Mouse (Mus musculus): ENCODE results near the gene Gm44965. TPM values are rescaled to one million over a fixed set of nuclear protein-coding genes. Genes with fewer than 3 reads are reported as not detected.

Gm44965 gene
- polyA plus RNA-seq, 1 experiment from 2014 or later: not detected

- Histone ChIP-seq H3K9me3 (replicated peaks) (no peaks in the 10 kb centered on the region), H3K4me1 (0 out of 2 replicates have a peak, but pooled peaks cover 12% of the 10 kb centered on the region), H3K9ac (no peak overlapping the region), H3K36me3 (peaks cover 8% of the 10 kb centered on the region; the same call in 1 of the 2 replicates), H3K27ac (replicated peaks) (no peak overlapping the region), H3K27me3 (no peaks in the 10 kb centered on the region), H3K4me2 (replicated peaks) (no peak overlapping the region), H3K4me3 (replicated peaks) (no peak overlapping the region)
- 84% methylated on average over 4 of the region's 4 CpGs for WGBS
- no peak for ATAC-seq (ENCODE audit: insufficient number of reproducible peaks, low FRiP score, low TSS enrichment, low read depth)
These were observed 27.9 kb upstream of the Gm44965 start for GRCm38 (mm10) chr6:48565693-48566310.

DNA sequence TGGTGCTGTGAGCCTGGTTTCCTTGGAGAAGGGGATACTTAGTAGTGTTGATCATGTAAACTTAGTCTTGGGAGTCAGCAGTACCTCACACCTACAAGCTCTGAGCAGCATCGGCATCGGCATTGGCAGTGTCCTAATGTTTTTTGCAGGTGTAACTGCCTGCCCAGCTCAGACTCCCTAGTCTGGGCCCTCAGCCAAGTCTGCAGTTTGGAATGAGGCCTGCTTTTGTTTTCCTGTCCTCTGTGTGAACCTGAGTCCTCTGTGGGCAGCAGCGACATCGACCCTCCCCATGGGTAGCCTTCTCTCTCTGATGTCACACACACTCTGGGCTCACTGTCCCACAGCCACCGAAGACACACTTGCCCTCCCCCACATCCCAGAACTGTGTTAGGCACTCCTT lies 27.4 kb upstream of the Gm44965 start:
- H3K9ac ChIP-seq: no peak overlapping the region
- no peak; the same call in 1 of the 2 replicates for ATAC-seq (ENCODE audit: insufficient number of reproducible peaks, low FRiP score, low TSS enrichment, low read depth)
- no peaks in the 10 kb centered on the region for H3K27me3 ChIP-seq
- H3K27ac ChIP-seq (replicated peaks): no peak overlapping the region
- no peak overlapping the region for H3K4me2 ChIP-seq (replicated peaks)
- H3K4me3 ChIP-seq (replicated peaks): no peak overlapping the region
- H3K9me3 ChIP-seq (replicated peaks): no peaks in the 10 kb centered on the region
- H3K4me1 ChIP-seq: 0 out of 2 replicates have a peak, but pooled peaks cover 12% of the 10 kb centered on the region
- peaks cover 8% of the 10 kb centered on the region; the same call in 1 of the 2 replicates for H3K36me3 ChIP-seq
- WGBS: 39% methylated on average over 5 of the region's 5 CpGs

- Histone ChIP-seq H3K4me1 (peaks cover 23% of the 10 kb centered on the region; the same call in 1 of the 2 replicates), H3K27ac (replicated peaks) (no peak overlapping the region), H3K27me3 (no peaks in the 10 kb centered on the region), H3K4me3 (replicated peaks) (no peak overlapping the region), H3K9ac (no peak overlapping the region), H3K9me3 (replicated peaks) (no peaks in the 10 kb centered on the region), H3K4me2 (replicated peaks) (no peak overlapping the region), H3K36me3 (peaks cover 8% of the 10 kb centered on the region; the same call in 1 of the 2 replicates)
- no peak for ATAC-seq (ENCODE audit: insufficient number of reproducible peaks, low FRiP score, low TSS enrichment, low read depth)
- WGBS: 76% methylated on average over 21 of the region's 21 CpGs
These were observed 25.4 kb upstream of the Gm44965 start for GRCm38 (mm10) chr6:48568036-48568984.

GRCm38 (mm10) chr6:48569065-48569807 lies 24.5 kb upstream of the Gm44965 start:
- H3K27me3 ChIP-seq: no peaks in the 10 kb centered on the region
- no peak overlapping the region for H3K4me2 ChIP-seq (replicated peaks)
- peaks cover 24% of the 10 kb centered on the region; the same call in 1 of the 2 replicates for H3K4me1 ChIP-seq
- no peak overlapping the region for H3K9ac ChIP-seq
- ATAC-seq (ENCODE audit: insufficient number of reproducible peaks, low FRiP score, low TSS enrichment, low read depth): no peak
- H3K9me3 ChIP-seq (replicated peaks): no peaks in the 10 kb centered on the region
- no peak overlapping the region for H3K4me3 ChIP-seq (replicated peaks)
- H3K36me3 ChIP-seq: peaks cover 5% of the 10 kb centered on the region; the same call in 1 of the 2 replicates
- H3K27ac ChIP-seq (replicated peaks): no peak overlapping the region
- WGBS: 78% methylated on average over 8 of the region's 8 CpGs

- Histone ChIP-seq H3K9me3 (replicated peaks) (no peaks in the 10 kb centered on the region), H3K4me1 (peaks cover 21% of the 10 kb centered on the region; the same call in 1 of the 2 replicates), H3K9ac (no peak overlapping the region), H3K36me3 (no peaks in the 10 kb centered on the region), H3K27ac (replicated peaks) (no peak overlapping the region), H3K27me3 (no peaks in the 10 kb centered on the region), H3K4me2 (replicated peaks) (no peak overlapping the region), H3K4me3 (replicated peaks) (no peak overlapping the region)
- 91% methylated on average over 5 of the region's 5 CpGs for WGBS
- no peak for ATAC-seq (ENCODE audit: insufficient number of reproducible peaks, low FRiP score, low TSS enrichment, low read depth)
These were observed 21.7 kb upstream of the Gm44965 start for GRCm38 (mm10) chr6:48572014-48572413.

- Histone ChIP-seq H3K4me3 (replicated peaks) (no peak within 1 kb of the TSS), H3K4me1 (peaks cover 21% of the 10 kb centered on the region; the same call in 1 of the 2 replicates), H3K9ac (no peak within 1 kb of the TSS), H3K27me3 (no peaks in the 10 kb centered on the region), H3K27ac (replicated peaks) (no peak within 1 kb of the TSS), H3K36me3 (no peaks in the 10 kb centered on the region), H3K4me2 (replicated peaks) (peak within 1 kb of the TSS; percentile 12; the same call in 1 of the 2 replicates), H3K9me3 (replicated peaks) (no peaks in the 10 kb centered on the region)
- ATAC-seq (ENCODE audit: insufficient number of reproducible peaks, low FRiP score, low TSS enrichment, low read depth): peak; percentile 68
- WGBS: 17% methylated on average over 6 of the region's 6 CpGs
These were observed 21.1 kb upstream of the Gm44965 start, which contains the start of gene Rarres2 for GRCm38 (mm10) chr6:48572572-48573061. Rarres2 (minus strand) TSS chr6:48572789.

DNA sequence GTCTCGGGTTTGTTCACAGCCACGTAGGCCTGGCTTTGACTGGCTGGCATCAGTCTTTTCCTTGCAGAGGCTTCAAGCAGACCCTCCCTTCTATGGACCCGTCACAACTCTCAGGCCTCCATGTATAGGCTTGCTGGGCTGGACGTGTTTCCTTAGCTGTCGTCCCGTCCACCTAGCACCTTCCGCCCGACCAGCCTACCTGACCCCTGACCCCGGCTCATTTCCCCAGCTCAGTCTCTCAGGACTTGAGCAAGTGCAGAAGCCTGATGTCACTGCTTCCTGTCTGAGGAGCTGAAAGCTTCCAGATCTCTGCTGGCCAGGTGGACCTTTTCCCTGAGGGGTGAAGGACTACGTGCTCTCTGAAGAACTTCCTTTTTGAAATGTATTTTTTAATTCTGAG lies 20.5 kb upstream of the Gm44965 start:
- Histone ChIP-seq H3K27me3 (no peaks in the 10 kb centered on the region), H3K4me3 (replicated peaks) (no peak overlapping the region), H3K9me3 (replicated peaks) (no peaks in the 10 kb centered on the region), H3K4me1 (peaks cover 18% of the 10 kb centered on the region; the same call in 1 of the 2 replicates), H3K9ac (no peak overlapping the region), H3K27ac (replicated peaks) (no peak overlapping the region), H3K36me3 (no peaks in the 10 kb centered on the region), H3K4me2 (replicated peaks) (no peak overlapping the region)
- no peak for ATAC-seq (ENCODE audit: insufficient number of reproducible peaks, low FRiP score, low TSS enrichment, low read depth)
- WGBS: 32% methylated on average over 10 of the region's 10 CpGs

GRCm38 (mm10) chr6:48573981-48574380 lies 19.8 kb upstream of the Gm44965 start:
- H3K4me3 ChIP-seq (replicated peaks): no peak overlapping the region
- no peak overlapping the region for H3K27ac ChIP-seq (replicated peaks)
- H3K9me3 ChIP-seq (replicated peaks): no peaks in the 10 kb centered on the region
- 67% methylated on average over 3 of the region's 3 CpGs for WGBS
- no peak overlapping the region for H3K4me2 ChIP-seq (replicated peaks)
- no peaks in the 10 kb centered on the region for H3K36me3 ChIP-seq
- H3K9ac ChIP-seq: no peak overlapping the region
- no peaks in the 10 kb centered on the region for H3K27me3 ChIP-seq
- H3K4me1 ChIP-seq: peaks cover 12% of the 10 kb centered on the region; the same call in 1 of the 2 replicates
- ATAC-seq (ENCODE audit: insufficient number of reproducible peaks, low FRiP score, low TSS enrichment, low read depth): no peak

DNA sequence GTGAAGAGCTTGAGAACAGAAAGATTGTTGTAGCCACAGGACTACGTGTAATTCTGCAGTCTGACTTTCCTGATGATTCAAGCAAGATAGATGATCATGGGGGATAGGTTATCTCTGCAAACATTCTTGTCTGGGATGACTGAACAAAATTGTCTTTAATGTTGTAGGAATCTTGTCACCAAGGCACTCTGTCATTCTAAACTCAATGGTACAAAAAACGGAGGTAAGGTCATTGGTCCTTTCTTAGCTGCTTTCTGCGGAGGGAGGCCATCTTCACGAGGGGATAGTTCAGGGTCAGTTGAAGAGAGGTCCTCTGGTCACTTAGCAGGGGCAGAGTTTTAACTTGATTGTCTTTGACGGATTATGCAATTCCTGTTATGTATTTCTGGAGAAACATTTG lies 15.0 kb upstream of the Gm44965 start:
- H3K4me2 ChIP-seq (replicated peaks): no peak overlapping the region
- no peaks in the 10 kb centered on the region for H3K27me3 ChIP-seq
- 62% methylated on average over 5 of the region's 5 CpGs for WGBS
- no peak overlapping the region for H3K9ac ChIP-seq
- H3K4me1 ChIP-seq: no peaks in the 10 kb centered on the region
- no peak for ATAC-seq (ENCODE audit: insufficient number of reproducible peaks, low FRiP score, low TSS enrichment, low read depth)
- H3K36me3 ChIP-seq: no peaks in the 10 kb centered on the region
- no peaks in the 10 kb centered on the region for H3K9me3 ChIP-seq (replicated peaks)
- no peak overlapping the region for H3K4me3 ChIP-seq (replicated peaks)
- H3K27ac ChIP-seq (replicated peaks): no peak overlapping the region

- H3K36me3 ChIP-seq: no peaks in the 10 kb centered on the region
- no peaks in the 10 kb centered on the region for H3K27me3 ChIP-seq
- 19% methylated on average over 5 of the region's 5 CpGs for WGBS
- no peak overlapping the region for H3K4me3 ChIP-seq (replicated peaks)
- no peak overlapping the region for H3K9ac ChIP-seq
- no peaks in the 10 kb centered on the region for H3K4me1 ChIP-seq
- H3K27ac ChIP-seq (replicated peaks): 0 out of 2 replicates have a peak overlapping the region, but pooled peaks have one; percentile 34
- no peaks in the 10 kb centered on the region for H3K9me3 ChIP-seq (replicated peaks)
- no peak overlapping the region for H3K4me2 ChIP-seq (replicated peaks)
- ATAC-seq (ENCODE audit: insufficient number of reproducible peaks, low FRiP score, low TSS enrichment, low read depth): no peak
These were observed 14.5 kb upstream of the Gm44965 start for GRCm38 (mm10) chr6:48579215-48579648.
